9 mouse cellular contexts compared by ENCODE assay signal in the genomic region with DNA sequence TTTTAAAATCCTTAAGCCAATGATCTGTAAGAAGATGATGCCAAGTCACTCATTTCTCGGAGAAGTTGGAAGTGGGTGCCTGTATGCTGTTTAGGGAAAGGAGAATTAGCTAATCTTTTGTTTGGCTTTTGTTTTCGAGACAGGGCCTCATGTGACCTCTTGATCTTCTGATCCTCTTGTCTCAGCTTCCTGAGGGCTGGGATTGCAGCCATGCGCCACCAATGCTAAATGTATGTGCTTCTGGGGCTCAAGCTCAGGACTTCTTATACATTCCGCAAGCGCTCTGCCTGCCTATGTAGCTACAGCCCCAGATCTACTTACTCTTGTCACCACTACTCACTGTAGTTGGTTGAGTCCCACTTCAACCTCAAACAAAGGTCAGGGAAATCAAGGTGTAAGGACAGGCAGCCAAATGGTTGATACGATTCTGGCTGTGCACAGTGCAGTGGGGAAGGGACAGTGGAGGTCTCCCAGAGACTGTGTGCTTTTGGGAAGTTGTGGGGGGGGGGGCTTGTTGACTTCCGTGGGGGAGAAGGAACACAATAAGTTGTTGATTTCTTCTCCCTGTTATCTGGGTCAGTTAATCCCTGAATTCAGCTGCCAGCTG. TPM values are rescaled to one million over a fixed set of nuclear protein-coding genes. Genes with fewer than 3 reads are reported as not detected.
DNase-seq lines count a peak whose midpoint lies in the region; ATAC-seq and TF ChIP-seq lines count a peak whose summit lies in the region.
"Had no signal": no experiment of that assay in that cellular context is flagged by ENCODE, and none has a peak within 500 bp of the region (broad histone marks: within the 10 kb centered on the region; RNA-seq: fewer than 3 reads in every experiment).

No protein-coding gene starts in this region.

- no peak for TF ChIP-seq EP300 in stomach, postnatal 0 days (optimal IDR thresholded peaks at IDR 0.05)

- H3K4me1 ChIP-seq in midbrain, embryonic 12.5 days = peaks cover 16% of the 10 kb centered on the region
- H3K4me1 ChIP-seq in midbrain, postnatal 0 days (ENCODE audit: insufficient read depth, low read length) = peaks cover 9% of the 10 kb centered on the region; the same call in 1 of the 2 replicates
- H3K4me1 ChIP-seq in limb, embryonic 11.5 days (ENCODE audit: control insufficient read depth, insufficient read depth, low read length) = no peaks in the 10 kb centered on the region
- 0 out of 2 replicates have a peak, but pooled peaks cover 2% of the 10 kb centered on the region for H3K4me1 ChIP-seq in stomach, postnatal 0 days (replicated peaks; ENCODE audit: control insufficient read depth, insufficient read depth)

- intact Hi-C loops in left cerebral cortex, postnatal 10 days (cut with DNase I) = no loop called here

- H3K36me3 ChIP-seq in midbrain, embryonic 12.5 days = no peaks in the 10 kb centered on the region
- H3K36me3 ChIP-seq in midbrain, postnatal 0 days (ENCODE audit: insufficient read depth, low read length) = no peaks in the 10 kb centered on the region
- H3K36me3 ChIP-seq in limb, embryonic 11.5 days (ENCODE audit: control insufficient read depth, insufficient read depth, low read length) = no peaks in the 10 kb centered on the region
- no peaks in the 10 kb centered on the region for H3K36me3 ChIP-seq in stomach, postnatal 0 days (ENCODE audit: control insufficient read depth, insufficient read depth, low read length)

- H3K9ac ChIP-seq in midbrain, embryonic 12.5 days (replicated peaks) = no peak overlapping the region
- no peak overlapping the region for H3K9ac ChIP-seq in midbrain, postnatal 0 days (replicated peaks; ENCODE audit: low read length, poor library complexity, severe bottlenecking)
- H3K9ac ChIP-seq in limb, embryonic 11.5 days (ENCODE audit: low read length) = no peak overlapping the region
- no peak overlapping the region for H3K9ac ChIP-seq in stomach, postnatal 0 days (ENCODE audit: low read length)

- ATAC-seq in midbrain, embryonic 12.5 days (ENCODE audit: low FRiP score, low read depth) = peak; percentile 49
- no peak for ATAC-seq in midbrain, postnatal 0 days (ENCODE audit: low FRiP score)
- no peak for ATAC-seq in limb, embryonic 11.5 days (ENCODE audit: insufficient number of reproducible peaks, low FRiP score, low TSS enrichment, low read depth)
- ATAC-seq in stomach, postnatal 0 days (ENCODE audit: low FRiP score, low TSS enrichment) = no peak

- 15% methylated on average over 7 of the region's 7 CpGs for WGBS in midbrain, embryonic 12.5 days
- 40% methylated on average over 7 of the region's 7 CpGs for WGBS in midbrain, postnatal 0 days
- WGBS in limb, embryonic 11.5 days = 65% methylated on average over 7 of the region's 7 CpGs
- WGBS in stomach, postnatal 0 days = 45% methylated on average over 7 of the region's 7 CpGs

- H3K27me3 ChIP-seq in midbrain, embryonic 12.5 days = no peaks in the 10 kb centered on the region
- no peaks in the 10 kb centered on the region for H3K27me3 ChIP-seq in midbrain, postnatal 0 days (ENCODE audit: insufficient read depth, low read length)
- no peaks in the 10 kb centered on the region for H3K27me3 ChIP-seq in limb, embryonic 11.5 days (ENCODE audit: control insufficient read depth, insufficient read depth, low read length)
- H3K27me3 ChIP-seq in stomach, postnatal 0 days (ENCODE audit: control insufficient read depth, insufficient read depth, low read length) = no peaks in the 10 kb centered on the region

- DNase-seq in heart, adult 11 months = peak; percentile 83
- no peak for DNase-seq in heart, postnatal 4 days
- no peak for DNase-seq in midbrain, postnatal 0 days (ENCODE audit: low spot score)
- DNase-seq in limb, embryonic 11.5 days (ENCODE audit: low spot score) = no peak
- no peak for DNase-seq in stomach, postnatal 0 days (ENCODE audit: low spot score)
- DNase-seq in left cerebral cortex, postnatal 10 days (ENCODE audit: extremely low spot score in 1 of 2, low spot score in 2 of 2) = no peak
- DNase-seq in adrenal gland, postnatal 36 days = no peak
- DNase-seq: cerebellum, adult 9-11 months had no signal

- H3K9me3 ChIP-seq in midbrain, embryonic 12.5 days = no peaks in the 10 kb centered on the region
- no peaks in the 10 kb centered on the region for H3K9me3 ChIP-seq in midbrain, postnatal 0 days (ENCODE audit: low read length)
- H3K9me3 ChIP-seq in limb, embryonic 11.5 days (ENCODE audit: control insufficient read depth, low read length) = no peaks in the 10 kb centered on the region
- no peaks in the 10 kb centered on the region for H3K9me3 ChIP-seq in stomach, postnatal 0 days (ENCODE audit: control insufficient read depth, low read length)

- no peak overlapping the region for H3K4me3 ChIP-seq in midbrain, embryonic 12.5 days
- no peak overlapping the region for H3K4me3 ChIP-seq in midbrain, postnatal 0 days (ENCODE audit: low read depth, low read length)
- H3K4me3 ChIP-seq in limb, embryonic 11.5 days (ENCODE audit: low read depth, low read length) = no peak overlapping the region
- H3K4me3 ChIP-seq in stomach, postnatal 0 days (ENCODE audit: low read depth, low read length) = no peak overlapping the region

- no peak overlapping the region for H3K27ac ChIP-seq in midbrain, embryonic 12.5 days (replicated peaks)
- no peak overlapping the region for H3K27ac ChIP-seq in midbrain, postnatal 0 days (ENCODE audit: low read depth, low read length)
- H3K27ac ChIP-seq in limb, embryonic 11.5 days (replicated peaks; ENCODE audit: low read depth, low read length) = 0 out of 2 replicates have a peak overlapping the region, but pooled peaks have one; percentile 36
- H3K27ac ChIP-seq in stomach, postnatal 0 days (replicated peaks) = peak overlapping the region; percentile 26

- no peak for TF ChIP-seq CTCF in midbrain, postnatal 0 days (IDR thresholded peaks at IDR 0.05)
- TF ChIP-seq CTCF in stomach, postnatal 0 days (IDR thresholded peaks at IDR 0.05; ENCODE audit: low read depth) = no peak

- H3K4me2 ChIP-seq in midbrain, embryonic 12.5 days (replicated peaks) = peak overlapping the region; percentile 36
- H3K4me2 ChIP-seq in midbrain, postnatal 0 days (ENCODE audit: low read depth, low read length, poor library complexity, severe bottlenecking) = no peak overlapping the region
- H3K4me2 ChIP-seq in limb, embryonic 11.5 days (ENCODE audit: low read depth, severe bottlenecking) = no peak overlapping the region
- no peak overlapping the region; the same call in 1 of the 2 replicates for H3K4me2 ChIP-seq in stomach, postnatal 0 days (replicated peaks; ENCODE audit: low read depth)

RNA-seq across cellular contexts. Expression of a gene that starts 24.8 kb away (rescaled TPM):
- total RNA-seq in heart, postnatal 4 days (2021) = 1 to 10 TPM; 4.3 to 4.8 TPM
- 6.2 and 8.0 TPM in 2 replicates for polyA plus RNA-seq in midbrain, embryonic 12.5 days (2016; fragmentation: Nextera tagmentation; extraction: Ambion mirVana)
- 0.60 and 0.66 TPM in 2 replicates for total RNA-seq in midbrain, postnatal 0 days (2014; rRNA removed)
- polyA plus RNA-seq in midbrain, postnatal 0 days (2015; fragmentation: Nextera tagmentation; extraction: Ambion mirVana) = 0.85 and 0.88 TPM in 2 replicates
- polyA plus RNA-seq in limb, embryonic 11.5 days (2014; fragmentation: Nextera tagmentation; extraction: Ambion mirVana) = 11.1 and 14.8 TPM in 2 replicates
- 7.6 and 8.0 TPM in 2 replicates for polyA plus RNA-seq in stomach, postnatal 0 days (2015; fragmentation: Nextera tagmentation; extraction: Ambion mirVana)
- under 1 TPM; 0.75 TPM for total RNA-seq in left cerebral cortex, postnatal 10 days (2021)
- total RNA-seq in adrenal gland, postnatal 36 days (2021) = 1 to 10 TPM; 5.0 to 9.0 TPM

RNA-seq across cellular contexts. Expression of a gene that starts 52.3 kb away (rescaled TPM):
- total RNA-seq in heart, postnatal 4 days (2021) = 10 to 100 TPM; 27.3 to 29.6 TPM
- polyA plus RNA-seq in midbrain, embryonic 12.5 days (2016; fragmentation: Nextera tagmentation; extraction: Ambion mirVana) = 6.0 and 8.2 TPM in 2 replicates
- 7.1 and 9.6 TPM in 2 replicates for total RNA-seq in midbrain, postnatal 0 days (2014; rRNA removed)
- polyA plus RNA-seq in midbrain, postnatal 0 days (2015; fragmentation: Nextera tagmentation; extraction: Ambion mirVana) = 12.5 and 15.0 TPM in 2 replicates
- 8.2 and 8.6 TPM in 2 replicates for polyA plus RNA-seq in limb, embryonic 11.5 days (2014; fragmentation: Nextera tagmentation; extraction: Ambion mirVana)
- polyA plus RNA-seq in stomach, postnatal 0 days (2015; fragmentation: Nextera tagmentation; extraction: Ambion mirVana) = 28.3 and 31.1 TPM in 2 replicates
- total RNA-seq in left cerebral cortex, postnatal 10 days (2021) = 10 to 100 TPM; 17.9 to 18.4 TPM
- total RNA-seq in adrenal gland, postnatal 36 days (2021) = 1 to 10 TPM; 3.3 to 7.1 TPM

Comparison
In these comparisons a context has a peak if more than half of its experiments do, and no peak if none do; other contexts are left out.
1. H3K27ac ChIP-seq: peak in limb, embryonic 11.5 days (single experiment) and stomach, postnatal 0 days (single experiment); none in midbrain, embryonic 12.5 days (single experiment) and midbrain, postnatal 0 days (single experiment).